Mouse (Mus musculus) left cerebral cortex, postnatal 10 days (tissue): Measurements from ENCODE around the gene Abr. TPM values are rescaled to one million over a fixed set of nuclear protein-coding genes. Genes with fewer than 3 reads are reported as not detected.

ENCODE experiments used
- DNase-seq, 2 experiments: peaks; one replicate each; pipeline ENCODE4 v3.0.0; 2021 to 2022; ENCODE audit warnings: low spot score in 2 of 2, mixed read lengths in 1 of 2; ENCODE audit errors: extremely low spot score in 1 of 2
- intact Hi-C: fragments of 180-260 bp; cut with DNase I; formaldehyde crosslinking; loops from one replicate; pipeline ENCODE4 v1.15.1; 2025
- total RNA-seq, 2 experiments: library from RNA; stranded (reverse); gene quantifications; 2 replicates each; pipeline ENCODE4 v1.2.3; 2021

Gene Abr
- total RNA-seq, 2 experiments from 2014 or later = 322 to 328 TPM

- no peak for DNase-seq
- intact Hi-C loops = no loop called here
These were observed 139.4 kb downstream of the Abr start for GRCm38 (mm10) chr11:76482697-76483096.

DNA sequence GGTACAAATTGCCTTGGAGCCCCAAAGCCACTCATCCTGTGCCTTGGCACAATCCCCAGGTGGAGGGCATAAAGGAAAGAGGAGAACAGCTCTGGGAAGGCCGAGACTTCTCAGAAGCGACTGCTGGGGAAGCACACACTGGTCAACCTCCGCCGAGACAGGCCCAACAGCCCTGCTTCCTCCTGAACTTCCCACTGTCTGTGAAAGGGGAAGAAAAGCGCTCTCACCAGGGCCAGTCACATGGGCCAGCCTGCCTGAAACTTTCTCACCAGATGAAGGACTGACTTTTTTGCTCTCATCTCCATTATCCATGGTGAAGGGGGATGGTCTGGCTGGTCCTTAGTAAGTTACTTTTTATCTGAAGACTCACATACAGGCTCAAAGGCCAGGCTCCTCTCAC, 139.9 kb downstream of the Abr start:
- intact Hi-C loops = no loop called here
- no peak for DNase-seq

GRCm38 (mm10) chr11:76479729-76480128, 142.4 kb downstream of the Abr start:
- intact Hi-C loops = no loop called here
- no peak for DNase-seq

GRCm38 (mm10) chr11:76478676-76479655, 143.1 kb downstream of the Abr start:
- no peak for DNase-seq
- intact Hi-C loops = no loop called here

DNA sequence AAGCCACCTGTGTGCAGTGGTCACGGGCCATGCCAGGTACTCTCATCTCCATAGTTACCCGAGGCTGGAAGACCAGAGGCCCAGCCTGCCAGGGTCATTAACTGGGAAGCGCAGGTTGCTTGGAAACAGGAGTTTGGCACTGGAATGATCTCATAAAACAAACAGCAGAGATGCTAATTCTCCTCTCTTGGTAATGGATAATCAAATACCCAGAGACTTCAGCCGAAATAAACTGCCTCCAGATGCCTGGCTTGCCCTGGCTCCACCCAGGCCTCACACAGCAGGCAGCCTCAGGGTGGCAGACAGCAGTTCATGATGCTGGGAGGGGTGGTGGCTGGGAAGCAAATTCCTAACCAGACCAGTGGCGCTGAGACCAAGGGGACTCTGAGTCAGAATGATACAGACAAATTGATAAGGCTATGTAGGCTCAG, 145.0 kb downstream of the Abr start:
- intact Hi-C loops = no loop called here

DNA sequence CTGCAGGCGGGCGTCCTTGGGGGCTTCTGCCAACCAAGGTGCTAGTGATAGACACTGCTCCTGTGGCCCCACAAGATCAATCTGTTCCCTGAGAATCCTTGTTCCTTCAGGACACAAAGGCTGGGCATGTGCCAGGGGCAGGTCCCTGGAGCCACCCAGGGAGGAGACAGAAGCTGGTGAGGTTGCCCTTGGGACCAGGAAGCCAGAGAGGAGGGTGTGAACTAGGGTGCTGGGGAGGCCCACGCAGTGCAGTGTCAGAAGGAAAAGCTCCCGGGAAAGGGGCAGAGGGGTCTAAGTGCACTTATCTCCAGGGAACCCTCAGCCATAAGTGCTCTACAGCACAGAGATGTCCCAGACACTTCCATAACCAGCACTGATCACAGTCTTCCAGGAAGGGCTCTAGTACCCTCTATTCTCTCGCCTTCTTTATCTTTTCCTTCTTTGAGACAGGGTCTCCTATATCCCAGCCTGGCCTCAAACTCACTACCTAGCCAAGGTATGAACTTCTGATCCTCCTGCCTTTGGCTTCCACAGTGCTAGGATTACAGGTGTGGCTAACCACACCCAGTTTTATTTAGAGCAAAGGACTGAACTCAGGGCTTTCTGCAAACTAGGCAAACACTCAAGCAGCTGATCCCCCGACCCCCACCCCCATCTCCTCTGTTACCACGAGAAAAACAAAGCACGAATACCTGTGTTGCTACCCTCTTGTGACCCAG, 145.6 kb downstream of the Abr start:
- intact Hi-C loops = no loop called here
- DNase-seq = no peak

More for the DNA sequence above, 145.0 kb downstream of the Abr start:
- no peak for DNase-seq

- intact Hi-C loops = no loop called here
- DNase-seq = no peak
These were observed 149.5 kb downstream of the Abr start for GRCm38 (mm10) chr11:76472617-76473016.

- intact Hi-C loops = no loop called here
These were observed 152.7 kb downstream of the Abr start for GRCm38 (mm10) chr11:76469311-76469998.

DNA sequence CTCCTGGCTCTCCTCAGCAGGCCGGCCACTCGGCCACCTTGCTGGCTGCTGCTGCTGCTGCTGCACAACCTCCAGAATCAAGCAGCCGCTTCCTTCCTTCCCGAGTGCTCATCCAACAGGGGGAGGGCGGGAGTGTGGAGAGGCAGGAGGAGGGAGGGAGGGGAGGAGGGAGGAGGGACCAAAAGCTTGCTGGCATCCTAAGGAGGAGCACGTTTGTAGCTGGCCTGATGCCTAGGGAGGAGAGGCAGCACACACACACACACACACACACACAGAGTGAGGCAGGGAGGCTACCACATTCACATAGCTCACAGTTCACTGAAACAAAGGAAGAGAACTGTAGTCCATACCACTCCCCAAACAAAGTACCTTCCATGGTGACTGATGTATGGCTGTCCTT, 153.8 kb downstream of the Abr start:
- peak; percentile 76 to 84 for DNase-seq
- intact Hi-C loops = no loop called here

More at GRCm38 (mm10) chr11:76469311-76469998, 152.7 kb downstream of the Abr start:
- DNase-seq = peak in 1 of 2 experiments; percentile 67

GRCm38 (mm10) chr11:76467487-76468005, 154.6 kb downstream of the Abr start:
- intact Hi-C loops = no loop called here
- no peak for DNase-seq

- DNase-seq = no peak
- intact Hi-C loops = no loop called here
These were observed 155.0 kb downstream of the Abr start for GRCm38 (mm10) chr11:76467073-76467472.

GRCm38 (mm10) chr11:76465879-76466278, 156.2 kb downstream of the Abr start:
- no peak for DNase-seq
- intact Hi-C loops = no loop called here

- intact Hi-C loops = no loop called here
- no peak for DNase-seq
These were observed 160.4 kb downstream of the Abr start for GRCm38 (mm10) chr11:76461696-76462095.

- intact Hi-C loops = no loop called here
- no peak for DNase-seq
These were observed 160.9 kb downstream of the Abr start for GRCm38 (mm10) chr11:76461201-76461600.

- intact Hi-C loops = loop anchor here (5.0 to 10.0 kb wide), 3 partner anchors 38 to 188 kb away; no protein-coding TSS in a partner anchor
These were observed 162.6 kb downstream of the Abr start for GRCm38 (mm10) chr11:76459489-76459888.

GRCm38 (mm10) chr11:76458730-76459129, 163.4 kb downstream of the Abr start:
- intact Hi-C loops = loop anchor here (5.0 to 10.0 kb wide), 3 partner anchors 39 to 189 kb away; no protein-coding TSS in a partner anchor
- no peak for DNase-seq

More at GRCm38 (mm10) chr11:76459489-76459888, 162.6 kb downstream of the Abr start:
- no peak for DNase-seq

DNA sequence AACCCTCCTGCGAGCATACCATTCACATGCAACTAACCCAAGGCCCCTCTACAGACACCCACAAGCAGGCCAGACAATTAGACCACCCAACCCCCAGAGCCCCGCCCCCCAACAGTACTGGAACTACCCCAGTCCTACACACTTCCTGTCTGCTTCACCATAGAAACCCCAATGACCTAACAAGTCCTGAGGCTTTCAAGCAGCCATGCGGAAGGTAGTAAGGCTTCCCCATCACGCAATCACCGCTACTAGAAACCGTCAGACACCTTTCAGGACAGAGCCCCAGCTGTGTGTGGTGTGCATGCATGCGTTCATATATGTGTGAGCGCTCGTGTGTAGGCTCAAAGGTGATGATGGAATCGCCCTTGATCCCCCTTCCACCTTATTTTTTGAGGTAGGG, 165.2 kb downstream of the Abr start:
- no peak for DNase-seq

DNA sequence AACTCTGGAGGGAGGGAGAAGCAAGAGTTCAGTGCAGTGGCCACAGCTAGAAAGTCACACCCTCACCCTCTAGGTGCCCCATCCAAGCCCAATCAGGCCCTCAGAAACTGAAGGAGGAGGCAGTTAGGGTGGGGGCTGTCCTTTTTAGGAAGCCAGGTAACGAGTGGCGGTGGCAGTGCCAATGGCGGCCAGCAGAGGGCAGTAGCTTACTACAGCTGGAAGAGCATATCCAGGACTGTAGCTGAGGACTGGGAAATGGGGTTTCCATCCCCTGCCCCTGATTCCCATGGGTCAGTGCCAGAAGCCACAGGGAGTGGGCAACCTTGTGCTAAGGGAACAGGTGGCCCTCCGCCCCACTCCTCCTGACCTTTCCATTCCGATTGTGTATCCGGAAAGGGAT, 165.9 kb downstream of the Abr start:
- intact Hi-C loops = loop anchor here (5.0 to 10.0 kb wide), 3 partner anchors 41 to 191 kb away; no protein-coding TSS in a partner anchor
- peak; percentile 72 to 88 for DNase-seq

More for the DNA sequence above, 165.2 kb downstream of the Abr start:
- intact Hi-C loops = loop anchor here (5.0 to 10.0 kb wide), 3 partner anchors 40 to 190 kb away; no protein-coding TSS in a partner anchor
